Mouse (Mus musculus) myocyte (in vitro differentiated cells): ENCODE data around the gene Prkch. TPM values are rescaled to one million over a fixed set of nuclear protein-coding genes. Genes with fewer than 3 reads are reported as not detected.

ENCODE experiments used
- H3K27me3 ChIP-seq: one replicate; pipeline ENCODE4 v1.6.1; 2011; ENCODE audit not compliant: control insufficient read depth, insufficient read depth, insufficient read length
- H3K36me3 ChIP-seq: one replicate; pipeline ENCODE4 v1.6.1; 2011; ENCODE audit not compliant: control insufficient read depth, insufficient read depth
- H3K4me2 ChIP-seq: one replicate; pipeline ENCODE4 v1.6.1; 2011; ENCODE audit warnings: low read depth, control low read depth
- H3K4me3 ChIP-seq: one replicate; pipeline ENCODE4 v1.5.1; 2011; ENCODE audit warnings: mild to moderate bottlenecking, control low read depth, moderate library complexity
- H3K79me2 ChIP-seq: one replicate; pipeline ENCODE4 v1.6.1; 2011; ENCODE audit not compliant: control insufficient read depth, insufficient read depth
- H3ac ChIP-seq: one replicate; pipeline ENCODE4 v1.6.1; 2011; ENCODE audit not compliant: control insufficient read depth, insufficient read length
- CEBPB ChIP-seq: IDR thresholded peaks from 2 replicates; pipeline ENCODE4 v1.6.1; 2011; ENCODE audit warnings: mild to moderate bottlenecking, moderate library complexity; ENCODE audit not compliant: poor library complexity, insufficient read depth, severe bottlenecking
- E2F4 ChIP-seq: IDR thresholded peaks from one replicate; pipeline ENCODE4 v1.6.1; 2011; ENCODE audit warnings: mild to moderate bottlenecking, control low read depth, moderate library complexity; ENCODE audit not compliant: insufficient read depth
- MAX ChIP-seq: IDR thresholded peaks from one replicate; pipeline ENCODE4 v1.6.1; 2011; ENCODE audit warnings: low read depth, mild to moderate bottlenecking, control low read depth
- MYOD1 ChIP-seq, 3 experiments: IDR thresholded peaks; one replicate each; pipeline ENCODE4 v1.6.1; 2011; ENCODE audit warnings: control low read depth in 2 of 3, low read depth in 2 of 3, mild to moderate bottlenecking in 2 of 3, moderate library complexity in 1 of 3; ENCODE audit not compliant: insufficient read length in 2 of 3, control insufficient read depth in 1 of 3
- MYOG ChIP-seq, 3 experiments: IDR thresholded peaks; one replicate each; pipeline ENCODE4 v1.6.1; 2011; ENCODE audit warnings: control low read depth in 2 of 3, low read depth in 2 of 3, mild to moderate bottlenecking in 2 of 3; ENCODE audit not compliant: insufficient read length in 2 of 3, control insufficient read depth in 1 of 3, insufficient read depth in 1 of 3
- POLR2A ChIP-seq: IDR thresholded peaks from one replicate; pipeline ENCODE4 v1.6.1; 2011; ENCODE audit warnings: low read depth, mild to moderate bottlenecking, control low read depth, moderate library complexity; ENCODE audit not compliant: insufficient read length
- POLR2AphosphoS2 ChIP-seq: IDR thresholded peaks from one replicate; pipeline ENCODE4 v1.6.1; 2011; ENCODE audit warnings: low read depth, control low read depth; ENCODE audit not compliant: insufficient read length
- REST ChIP-seq: IDR thresholded peaks from one replicate; pipeline ENCODE4 v1.6.1; 2011; ENCODE audit warnings: mild to moderate bottlenecking, control low read depth, moderate library complexity; ENCODE audit not compliant: insufficient read depth, insufficient read length
- SRF ChIP-seq: IDR thresholded peaks from one replicate; pipeline ENCODE4 v1.6.1; 2011; ENCODE audit warnings: low read depth; ENCODE audit not compliant: control insufficient read depth, insufficient read length
- TCF12 ChIP-seq: IDR thresholded peaks from one replicate; pipeline ENCODE4 v1.6.1; 2011; ENCODE audit warnings: mild to moderate bottlenecking, control low read depth; ENCODE audit not compliant: poor library complexity, insufficient read depth, severe bottlenecking
- TCF3 ChIP-seq: IDR thresholded peaks from one replicate; pipeline ENCODE4 v1.6.1; 2011; ENCODE audit warnings: low read depth, control low read depth; ENCODE audit not compliant: insufficient read length
- USF1 ChIP-seq: IDR thresholded peaks from one replicate; pipeline ENCODE4 v1.6.1; 2011; ENCODE audit warnings: low read depth, mild to moderate bottlenecking, control low read depth, moderate library complexity
- polyA plus RNA-seq: library from polyadenylated mRNA; unstranded; fragments of >200 nt; fragmentation: generic; extraction: Trizol; gene quantifications from one replicate; pipeline ENCODE4 v1.2.1, GENCODE M21; 2012; ENCODE audit warnings: missing spikeins

Prkch gene
- polyA plus RNA-seq, 1 experiment, result 0.10 TPM

- Histone ChIP-seq H3K4me3 (no peak overlapping the region), H3K27me3 (peaks cover 56% of the 10 kb centered on the region), H3K79me2 (no peaks in the 10 kb centered on the region), H3K4me2 (no peak overlapping the region), H3ac (no peak overlapping the region), H3K36me3 (no peaks in the 10 kb centered on the region)
- TF ChIP-seq TCF12 (no peak), POLR2AphosphoS2 (no peak), USF1 (no peak), E2F4 (no peak), MAX (no peak), TCF3 (no peak), POLR2A (no peak)
These were observed 6.5 kb upstream of the Prkch start for GRCm38 (mm10) chr12:73578141-73578540.

GRCm38 (mm10) chr12:73580811-73581210 is 3.8 kb upstream of the Prkch start:
- Histone ChIP-seq H3ac (no peak overlapping the region), H3K27me3 (peaks cover 75% of the 10 kb centered on the region), H3K4me2 (no peak overlapping the region)

GRCm38 (mm10) chr12:73583318-73583717 is 1.3 kb upstream of the Prkch start:
- Histone ChIP-seq H3K4me3 (no peak overlapping the region), H3K27me3 (peaks cover 65% of the 10 kb centered on the region)

More at GRCm38 (mm10) chr12:73580811-73581210, 3.8 kb upstream of the Prkch start:
- no peak overlapping the region for H3K4me3 ChIP-seq
- H3K79me2 ChIP-seq, result no peaks in the 10 kb centered on the region
- H3K36me3 ChIP-seq, result no peaks in the 10 kb centered on the region
- TF ChIP-seq TCF12 (no peak), USF1 (no peak), MYOD1 (IDR thresholded peaks at IDR 0.05; ENCODE audit: control insufficient read depth in 1 of 3, insufficient read length in 2 of 3, low read depth in 2 of 3) (no peak), TCF3 (no peak)

GRCm38 (mm10) chr12:73583813-73584609 is 585 bp upstream of the Prkch start:
- Histone ChIP-seq H3K36me3 (no peaks in the 10 kb centered on the region), H3ac (no peak overlapping the region), H3K27me3 (peaks cover 65% of the 10 kb centered on the region), H3K4me3 (no peak overlapping the region), H3K79me2 (no peaks in the 10 kb centered on the region), H3K4me2 (peak overlapping the region; percentile 58)
- TF ChIP-seq MYOD1 (IDR thresholded peaks at IDR 0.05; ENCODE audit: control insufficient read depth in 1 of 3, insufficient read length in 2 of 3, low read depth in 2 of 3), result no peak
- no peak for TF ChIP-seq TCF12
- TF ChIP-seq SRF, result no peak
- no peak for TF ChIP-seq MYOG (IDR thresholded peaks at IDR 0.05; ENCODE audit: control insufficient read depth in 1 of 3, insufficient read depth in 1 of 3, insufficient read length in 2 of 3, low read depth in 2 of 3)
- no peak for TF ChIP-seq POLR2A
- no peak for TF ChIP-seq REST
- no peak for TF ChIP-seq MAX
- no peak for TF ChIP-seq E2F4
- no peak for TF ChIP-seq POLR2AphosphoS2
- TF ChIP-seq CEBPB, result no peak
- TF ChIP-seq TCF3, result no peak
- no peak for TF ChIP-seq USF1

More at GRCm38 (mm10) chr12:73583318-73583717, 1.3 kb upstream of the Prkch start:
- no peak overlapping the region for H3ac ChIP-seq
- no peak for TF ChIP-seq TCF3
- TF ChIP-seq USF1, result no peak
- no peak for TF ChIP-seq CEBPB
- TF ChIP-seq MAX, result no peak
- no peak for TF ChIP-seq POLR2A
- no peak for TF ChIP-seq E2F4
- TF ChIP-seq POLR2AphosphoS2, result no peak
- TF ChIP-seq MYOD1 (IDR thresholded peaks at IDR 0.05; ENCODE audit: control insufficient read depth in 1 of 3, insufficient read length in 2 of 3, low read depth in 2 of 3), result no peak
- TF ChIP-seq REST, result no peak
- TF ChIP-seq MYOG (IDR thresholded peaks at IDR 0.05; ENCODE audit: control insufficient read depth in 1 of 3, insufficient read depth in 1 of 3, insufficient read length in 2 of 3, low read depth in 2 of 3), result no peak
- no peak overlapping the region for H3K4me2 ChIP-seq
- no peaks in the 10 kb centered on the region for H3K36me3 ChIP-seq
- H3K79me2 ChIP-seq, result no peaks in the 10 kb centered on the region

- no peaks in the 10 kb centered on the region for H3K79me2 ChIP-seq
- H3K4me2 ChIP-seq, result peak overlapping the region; percentile 58
- TF ChIP-seq SRF (no peak), MYOG (IDR thresholded peaks at IDR 0.05; ENCODE audit: control insufficient read depth in 1 of 3, insufficient read depth in 1 of 3, insufficient read length in 2 of 3, low read depth in 2 of 3) (no peak), E2F4 (no peak), TCF12 (no peak), REST (no peak), TCF3 (no peak), USF1 (no peak), MAX (no peak), MYOD1 (IDR thresholded peaks at IDR 0.05; ENCODE audit: control insufficient read depth in 1 of 3, insufficient read length in 2 of 3, low read depth in 2 of 3) (no peak), CEBPB (no peak), POLR2A (no peak), POLR2AphosphoS2 (no peak)
- H3K4me3 ChIP-seq, result no peak overlapping the region
- H3K27me3 ChIP-seq, result peaks cover 53% of the 10 kb centered on the region
- H3ac ChIP-seq, result no peak overlapping the region
- H3K36me3 ChIP-seq, result no peaks in the 10 kb centered on the region
These were observed 725 bp downstream of the Prkch start for GRCm38 (mm10) chr12:73585241-73585801.
